Mouse (Mus musculus) intestine, embryonic 14.5 days (tissue): ENCODE measurements around the gene Casp8ap2. TPM values are rescaled to one million over a fixed set of nuclear protein-coding genes. Genes with fewer than 3 reads are reported as not detected.

Experiments
- ATAC-seq: fragments of 200-750 bp; cut with Nextera tagmentation; replicated peaks from 2 replicates; pipeline ENCODE4 v1.8.0; 2017; ENCODE audit warnings: low read depth, moderate number of reproducible peaks, moderate TSS enrichment, moderate library complexity; ENCODE audit not compliant: low FRiP score, low TSS enrichment
- DNase-seq: peaks from one replicate; pipeline ENCODE4 v3.0.0-alpha.2; 2018; ENCODE audit warnings: low spot score
- H3K27ac ChIP-seq: fragments of 300-500 bp; sonication (generic); 2 replicates; pipeline ENCODE4 v1.5.1; 2014; ENCODE audit warnings: low read depth, mild to moderate bottlenecking, control low read depth
- H3K27me3 ChIP-seq: fragments of 300-500 bp; sonication (generic); replicated peaks from 2 replicates; pipeline ENCODE4 v1.6.1; 2014; ENCODE audit warnings: low read length, control low read depth; ENCODE audit not compliant: control insufficient read depth, insufficient read depth
- H3K36me3 ChIP-seq: fragments of 300-500 bp; sonication (generic); 2 replicates; pipeline ENCODE4 v1.6.1; 2014; ENCODE audit warnings: low read length, control low read depth; ENCODE audit not compliant: control insufficient read depth, insufficient read depth
- H3K4me1 ChIP-seq: fragments of 300-500 bp; sonication (generic); replicated peaks from 2 replicates; pipeline ENCODE4 v1.6.1; 2014; ENCODE audit warnings: low read length, control low read depth, mixed read lengths; ENCODE audit not compliant: control insufficient read depth, insufficient read depth
- H3K4me2 ChIP-seq: fragments of 300-500 bp; sonication (generic); 2 replicates; pipeline ENCODE4 v1.6.1; 2014; ENCODE audit warnings: low read length
- H3K4me3 ChIP-seq: fragments of 300-500 bp; sonication (generic); 2 replicates; pipeline ENCODE4 v1.5.1; 2014; ENCODE audit warnings: low read depth, low read length, control low read depth, mixed read lengths
- H3K9ac ChIP-seq: fragments of 300-500 bp; sonication (generic); 2 replicates; pipeline ENCODE4 v1.6.1; 2014; ENCODE audit warnings: mild to moderate bottlenecking, low read length
- H3K9me3 ChIP-seq: fragments of 300-500 bp; sonication (generic); 2 replicates; pipeline ENCODE4 v1.6.1; 2016; ENCODE audit warnings: low read length, control low read depth; ENCODE audit not compliant: control insufficient read depth
- WGBS: fragments of 180-500 bp; shearing (Covaris S2); extraction: QIAGEN DNeasy Blood & Tissue Kit; methylation state at CpG from one replicate; pipeline ENCODE4 v1.1.7; 2014; 5-methylcytosine and 5-hydroxymethylcytosine counted together
- polyA plus RNA-seq: library from polyadenylated mRNA; unstranded; fragments of >200 nt; fragmentation: Nextera tagmentation; extraction: Ambion mirVana; gene quantifications from 2 replicates; pipeline ENCODE4 v1.2.1, GENCODE M21; 2014

The Casp8ap2 gene
- polyA plus RNA-seq, 1 experiment from 2014 or later = 49.5 TPM

DNA sequence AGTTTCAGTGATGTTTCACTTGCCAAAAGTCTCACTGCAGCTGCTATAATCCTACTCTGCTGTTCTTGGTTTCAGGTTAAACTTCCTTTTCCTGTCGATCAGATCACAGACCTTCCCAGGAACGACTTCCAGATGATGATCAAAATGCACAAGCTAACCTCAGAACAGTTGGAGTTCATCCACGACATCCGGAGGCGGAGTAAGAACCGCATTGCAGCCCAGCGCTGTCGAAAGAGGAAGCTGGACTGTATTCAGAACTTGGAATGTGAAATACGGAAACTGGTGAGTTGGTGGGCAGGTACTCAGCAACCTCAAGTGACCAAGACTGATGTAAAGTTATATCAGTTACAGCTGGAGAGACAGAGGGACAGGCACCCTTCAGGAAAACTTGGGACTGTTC is 40.1 kb upstream of the Casp8ap2 start:
- no peak overlapping the region for H3K4me3 ChIP-seq
- DNase-seq (no peak), ATAC-seq (no peak)
- no peak overlapping the region for H3K4me2 ChIP-seq
- 59% methylated on average over 9 of the region's 9 CpGs for WGBS
- no peak overlapping the region for H3K27ac ChIP-seq
- no peak overlapping the region for H3K9ac ChIP-seq
- peaks cover 11% of the 10 kb centered on the region; the same call in 1 of the 2 replicates for H3K36me3 ChIP-seq
- no peaks in the 10 kb centered on the region for H3K27me3 ChIP-seq
- peaks cover 10% of the 10 kb centered on the region for H3K4me1 ChIP-seq
- no peaks in the 10 kb centered on the region for H3K9me3 ChIP-seq

DNA sequence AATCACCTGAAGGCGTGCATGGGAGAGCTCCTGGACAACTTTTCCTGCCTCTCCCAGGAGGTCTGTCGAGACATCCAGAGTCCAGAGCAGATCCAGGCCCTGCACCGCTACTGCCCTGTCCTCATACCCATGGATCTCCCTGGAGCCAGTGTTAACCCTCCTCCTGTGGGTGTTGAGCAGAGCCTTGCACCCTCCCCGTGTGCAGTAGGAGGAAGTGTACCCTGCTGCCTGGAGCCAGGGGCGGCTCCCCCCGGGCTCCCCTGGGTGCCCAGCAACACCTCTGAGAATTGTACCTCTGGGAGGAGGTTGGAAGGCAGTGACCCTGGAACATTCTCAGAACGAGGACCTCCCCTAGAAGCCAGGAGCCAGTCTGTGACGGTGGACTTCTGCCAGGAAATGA is 35.4 kb upstream of the Casp8ap2 start:
- peaks cover 13% of the 10 kb centered on the region; the same call in 1 of the 2 replicates for H3K36me3 ChIP-seq
- no peak overlapping the region for H3K4me2 ChIP-seq
- 84% methylated on average over 8 of the region's 8 CpGs for WGBS

GRCm38 (mm10) chr4:32584181-32584580 is 31.1 kb upstream of the Casp8ap2 start:
- ATAC-seq (no peak), DNase-seq (no peak)
- H3K4me2 ChIP-seq = no peak overlapping the region
- WGBS = 59% methylated on average over 6 of the region's 6 CpGs
- H3K4me3 ChIP-seq = no peak overlapping the region
- no peaks in the 10 kb centered on the region for H3K4me1 ChIP-seq
- H3K9me3 ChIP-seq = no peaks in the 10 kb centered on the region
- no peak overlapping the region for H3K27ac ChIP-seq
- H3K27me3 ChIP-seq = no peaks in the 10 kb centered on the region
- peaks cover 7% of the 10 kb centered on the region; the same call in 1 of the 2 replicates for H3K36me3 ChIP-seq
- no peak overlapping the region for H3K9ac ChIP-seq

More for the DNA sequence above, 35.4 kb upstream of the Casp8ap2 start:
- Histone ChIP-seq H3K9ac (no peak overlapping the region), H3K4me3 (no peak overlapping the region), H3K4me1 (no peaks in the 10 kb centered on the region), H3K9me3 (no peaks in the 10 kb centered on the region), H3K27me3 (no peaks in the 10 kb centered on the region), H3K27ac (no peak overlapping the region)
- ATAC-seq (no peak), DNase-seq (no peak)

- Histone ChIP-seq H3K4me1 (no peaks in the 10 kb centered on the region), H3K4me2 (no peak overlapping the region), H3K4me3 (no peak overlapping the region), H3K9ac (no peak overlapping the region), H3K36me3 (no peaks in the 10 kb centered on the region), H3K27ac (no peak overlapping the region), H3K27me3 (no peaks in the 10 kb centered on the region), H3K9me3 (no peaks in the 10 kb centered on the region)
- WGBS = 17% methylated on average over 9 of the region's 9 CpGs
- ATAC-seq (no peak), DNase-seq (peak; percentile 78)
These were observed 28.7 kb upstream of the Casp8ap2 start for GRCm38 (mm10) chr4:32586596-32586995.

DNA sequence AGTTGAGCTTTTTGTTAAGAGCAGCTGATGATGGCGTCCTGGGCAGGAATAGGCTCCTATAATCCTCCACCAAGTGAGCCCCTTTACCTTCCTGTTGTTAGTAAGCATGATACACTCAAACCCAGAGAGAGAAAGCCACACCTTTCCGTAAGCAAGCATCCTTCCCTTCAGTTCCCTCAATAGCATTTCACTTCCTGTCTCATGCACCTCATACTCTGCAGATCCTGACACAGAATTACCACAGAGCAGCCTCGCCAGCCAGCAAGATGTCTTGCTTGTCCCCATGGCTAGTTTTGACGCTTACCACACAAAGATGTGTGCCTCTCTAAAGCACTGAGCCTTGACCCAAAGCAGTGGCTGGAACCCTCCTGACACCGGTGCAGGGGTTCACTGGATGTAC is 27.7 kb upstream of the Casp8ap2 start:
- 82% methylated on average over 5 of the region's 5 CpGs for WGBS
- no peaks in the 10 kb centered on the region for H3K4me1 ChIP-seq
- no peak for ATAC-seq

DNA sequence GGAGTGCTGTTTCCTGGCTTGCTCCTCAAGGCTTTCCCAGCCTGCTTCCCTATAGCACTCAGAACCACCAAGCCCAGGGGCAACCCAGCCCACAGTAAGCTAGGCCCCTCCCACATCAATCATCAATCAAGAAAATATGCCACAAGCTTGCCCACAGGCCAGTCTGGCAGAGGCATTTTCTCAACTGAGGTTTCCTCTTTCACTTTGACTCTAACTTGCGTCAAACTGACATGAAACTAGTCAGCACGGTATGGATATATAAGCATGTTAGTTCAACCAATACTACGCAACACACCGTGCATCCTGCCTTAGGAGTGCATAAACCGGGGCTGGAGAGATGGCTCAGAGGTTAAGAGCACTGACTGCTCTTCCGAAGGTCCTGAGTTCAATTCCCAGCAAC is 27.0 kb upstream of the Casp8ap2 start:
- H3K9me3 ChIP-seq = no peaks in the 10 kb centered on the region
- H3K4me1 ChIP-seq = no peaks in the 10 kb centered on the region
- ATAC-seq (no peak), DNase-seq (no peak)
- no peaks in the 10 kb centered on the region for H3K36me3 ChIP-seq
- H3K4me3 ChIP-seq = no peak overlapping the region
- H3K27me3 ChIP-seq = no peaks in the 10 kb centered on the region
- WGBS = 82% methylated on average over 6 of the region's 6 CpGs
- H3K27ac ChIP-seq = no peak overlapping the region
- H3K4me2 ChIP-seq = no peak overlapping the region
- no peak overlapping the region for H3K9ac ChIP-seq

More for the DNA sequence above, 27.7 kb upstream of the Casp8ap2 start:
- Histone ChIP-seq H3K9ac (no peak overlapping the region), H3K9me3 (no peaks in the 10 kb centered on the region), H3K27ac (no peak overlapping the region), H3K36me3 (no peaks in the 10 kb centered on the region), H3K4me3 (no peak overlapping the region), H3K27me3 (no peaks in the 10 kb centered on the region), H3K4me2 (no peak overlapping the region)
- no peak for DNase-seq

DNA sequence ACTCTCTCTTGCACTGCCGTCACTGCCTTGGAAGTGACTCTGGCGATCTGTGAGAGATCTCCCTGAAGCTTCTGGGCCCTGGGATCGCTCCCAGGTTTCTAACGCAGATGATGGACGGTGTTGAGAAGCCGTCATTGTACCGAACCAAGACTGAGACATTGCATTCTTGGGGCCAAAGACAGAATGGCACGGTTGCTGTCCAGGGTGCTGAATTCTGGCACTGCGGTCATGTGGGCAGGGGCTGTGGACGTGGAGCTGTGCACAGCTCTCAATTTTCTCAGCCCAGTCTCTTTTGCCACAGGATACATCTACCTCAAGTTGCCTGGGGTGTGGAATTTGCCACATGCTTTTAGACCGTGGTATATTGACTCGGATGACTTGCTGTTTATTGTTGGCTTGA is 14.1 kb upstream of the Casp8ap2 start:
- no peaks in the 10 kb centered on the region for H3K9me3 ChIP-seq
- no peak overlapping the region for H3K4me3 ChIP-seq
- no peaks in the 10 kb centered on the region for H3K27me3 ChIP-seq
- WGBS = 21% methylated on average over 12 of the region's 12 CpGs
- H3K9ac ChIP-seq = no peak overlapping the region
- H3K27ac ChIP-seq = no peak overlapping the region
- H3K36me3 ChIP-seq = no peaks in the 10 kb centered on the region
- DNase-seq = peak; percentile 86
- H3K4me2 ChIP-seq = no peak overlapping the region
- H3K4me1 ChIP-seq = no peaks in the 10 kb centered on the region
- no peak for ATAC-seq

DNA sequence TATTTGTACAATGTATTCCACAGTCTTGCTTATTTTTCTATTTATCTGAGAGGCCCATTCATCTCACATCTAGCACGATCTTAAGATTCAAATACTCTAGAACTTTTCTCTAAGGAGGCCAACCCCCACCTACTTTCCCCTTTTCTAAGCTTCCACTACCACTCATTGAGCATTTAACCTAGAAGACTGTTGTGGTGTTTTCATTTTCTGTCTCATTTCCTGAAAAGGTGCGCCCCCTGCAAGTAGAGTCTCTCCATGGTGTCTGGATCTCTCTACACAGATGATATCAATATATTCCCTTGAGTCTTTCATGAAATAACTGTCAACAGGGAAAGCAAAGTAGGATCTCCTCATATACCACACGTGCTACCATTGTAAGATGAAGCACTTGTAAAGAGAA is 12.6 kb upstream of the Casp8ap2 start, which contains the start of gene Gja10:
Gja10 (minus strand) TSS at position 101 of the 400 bp plus-strand sequence.
- Histone ChIP-seq H3K36me3 (no peaks in the 10 kb centered on the region), H3K9me3 (no peaks in the 10 kb centered on the region), H3K27ac (no peak within 1 kb of the TSS), H3K4me3 (no peak within 1 kb of the TSS), H3K9ac (no peak within 1 kb of the TSS), H3K4me2 (no peak within 1 kb of the TSS), H3K27me3 (no peaks in the 10 kb centered on the region), H3K4me1 (no peaks in the 10 kb centered on the region)
- 66% methylated on average over 3 of the region's 3 CpGs for WGBS
- DNase-seq = no peak
- no peak for ATAC-seq

DNA sequence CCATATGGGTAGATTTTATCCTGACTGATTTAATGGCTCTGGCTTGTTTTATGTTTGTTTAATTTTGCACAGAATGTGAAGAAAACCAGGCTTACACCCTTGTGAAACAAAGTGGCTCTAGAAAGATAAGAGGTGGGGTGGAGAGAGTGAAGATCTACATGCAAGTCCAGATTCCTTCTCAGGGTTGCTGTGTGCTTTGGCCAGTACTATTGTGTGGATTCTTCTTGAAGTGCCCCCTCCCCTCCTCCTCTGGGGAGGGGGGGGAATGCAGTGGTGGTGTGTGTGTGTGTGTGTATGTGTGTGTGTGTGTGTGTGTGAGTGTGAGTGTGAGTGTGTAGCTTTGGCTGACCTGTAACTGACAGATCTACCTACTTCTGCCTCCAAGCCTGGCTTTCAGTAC is 6.4 kb downstream of the Casp8ap2 start:
- ATAC-seq (no peak), DNase-seq (no peak)
- Histone ChIP-seq H3K27me3 (no peaks in the 10 kb centered on the region), H3K9me3 (no peaks in the 10 kb centered on the region), H3K4me2 (no peak overlapping the region), H3K9ac (no peak overlapping the region), H3K4me1 (peaks cover 4% of the 10 kb centered on the region; the same call in 1 of the 2 replicates), H3K27ac (no peak overlapping the region), H3K36me3 (peaks cover 17% of the 10 kb centered on the region; the same call in 1 of the 2 replicates), H3K4me3 (no peak overlapping the region)
